ENCODE assay signal across 8 mouse cellular contexts in genomic region chr11:112784347-112784902, GRCm38 (mm10). TPM values are rescaled to one million over a fixed set of nuclear protein-coding genes. Genes with fewer than 3 reads are reported as not detected.
A peak's percentile ranks its signal among the peaks of the same experiment; 100 is the strongest.
DNase-seq lines count a peak whose midpoint lies in the region; ATAC-seq and TF ChIP-seq lines count a peak whose summit lies in the region.

No protein-coding gene starts in this region.

- no peaks in the 10 kb centered on the region for H3K36me3 ChIP-seq in kidney, embryonic 15.5 days
- H3K36me3 ChIP-seq in kidney, adult 2 months (ENCODE audit: control insufficient read depth, insufficient read depth, low read length), result no peaks in the 10 kb centered on the region
- H3K36me3 ChIP-seq in hindbrain, embryonic 14.5 days (replicated peaks; ENCODE audit: control insufficient read depth, insufficient read depth), result no peaks in the 10 kb centered on the region
- H3K36me3 ChIP-seq in midbrain, embryonic 16.5 days (ENCODE audit: control insufficient read depth, insufficient read depth, low read length), result no peaks in the 10 kb centered on the region

- ATAC-seq in kidney, embryonic 15.5 days (replicated peaks; ENCODE audit: low FRiP score), result no peak
- no peak for ATAC-seq in hindbrain, embryonic 14.5 days (ENCODE audit: low FRiP score)
- no peak for ATAC-seq in midbrain, embryonic 16.5 days
- no peak for ATAC-seq in monocyte, adult 5-6 weeks (replicated peaks; ENCODE audit: insufficient number of reproducible peaks, low FRiP score, low TSS enrichment, poor library complexity, severe bottlenecking)

- peak overlapping the region; percentile 85 for H3K4me2 ChIP-seq in kidney, embryonic 15.5 days
- peak overlapping the region; percentile 74 for H3K4me2 ChIP-seq in hindbrain, embryonic 14.5 days (replicated peaks)
- peak overlapping the region; percentile 96 for H3K4me2 ChIP-seq in midbrain, embryonic 16.5 days (ENCODE audit: low read length)

- peaks cover 54% of the 10 kb centered on the region for H3K4me1 ChIP-seq in kidney, embryonic 15.5 days
- H3K4me1 ChIP-seq in kidney, adult 2 months (ENCODE audit: control insufficient read depth, insufficient read depth, low read length), result no peaks in the 10 kb centered on the region
- H3K4me1 ChIP-seq in cortical plate, adult 2 months (ENCODE audit: control insufficient read depth, insufficient read depth, low read length), result no peaks in the 10 kb centered on the region
- peaks cover 10% of the 10 kb centered on the region for H3K4me1 ChIP-seq in hindbrain, embryonic 14.5 days (replicated peaks; ENCODE audit: control insufficient read depth, insufficient read depth, low read length)
- peaks cover 33% of the 10 kb centered on the region for H3K4me1 ChIP-seq in midbrain, embryonic 16.5 days (ENCODE audit: control insufficient read depth, insufficient read depth, low read length)

- whole genome bisulfite sequencing in kidney, embryonic 15.5 days, result 4% methylated on average over 30 of the region's 30 CpGs
- 23% methylated on average over 30 of the region's 30 CpGs for WGBS in kidney, adult 2 months
- WGBS in hindbrain, embryonic 14.5 days, result 3% methylated on average over 30 of the region's 30 CpGs
- 5% methylated on average over 30 of the region's 30 CpGs for WGBS in midbrain, embryonic 16.5 days

- H3K9ac ChIP-seq in kidney, embryonic 15.5 days, result peak overlapping the region; percentile 61
- peak overlapping the region; percentile 77 for H3K9ac ChIP-seq in hindbrain, embryonic 14.5 days
- H3K9ac ChIP-seq in midbrain, embryonic 16.5 days (ENCODE audit: low read depth, low read length), result peak overlapping the region; percentile 74

- DNase-seq in kidney, adult 2 months, result no peak
- DNase-seq in hindbrain, embryonic 14.5 days (ENCODE audit: low spot score), result peak; percentile 43
- no peak for DNase-seq in gastrocnemius, adult 8-10 months (ENCODE audit: low spot score in 2 of 2)
- no peak for DNase-seq in gastrocnemius, postnatal 4 days (ENCODE audit: low spot score in 2 of 2)

- H3K4me3 ChIP-seq in kidney, embryonic 15.5 days (replicated peaks), result peak overlapping the region; percentile 57
- H3K4me3 ChIP-seq in kidney, adult 2 months (ENCODE audit: insufficient read depth, low read depth, low read length), result no peak overlapping the region
- peak overlapping the region; percentile 76 for H3K4me3 ChIP-seq in cortical plate, adult 2 months (ENCODE audit: insufficient read depth, low read length)
- H3K4me3 ChIP-seq in hindbrain, embryonic 14.5 days (replicated peaks; ENCODE audit: low read length), result peak overlapping the region; percentile 46
- peak overlapping the region; percentile 56 for H3K4me3 ChIP-seq in midbrain, embryonic 16.5 days (ENCODE audit: low read depth, low read length)

- TF ChIP-seq CTCF in kidney, adult 2 months (conservative IDR thresholded peaks at IDR 0.05; ENCODE audit: insufficient read depth, insufficient read length, low read depth, low read length), result no peak
- no peak for TF ChIP-seq CTCF in cortical plate, adult 2 months (IDR thresholded peaks at IDR 0.05; ENCODE audit: extremely low read depth, insufficient read depth, low read length)

- TF ChIP-seq POLR2A in kidney, adult 2 months (IDR thresholded peaks at IDR 0.05; ENCODE audit: low read depth, low read length), result no peak
- TF ChIP-seq POLR2A in cortical plate, adult 2 months (IDR thresholded peaks at IDR 0.05; ENCODE audit: extremely low read depth, insufficient read depth, low read length), result no peak

- H3K27ac ChIP-seq in kidney, embryonic 15.5 days, result no peak overlapping the region
- no peak overlapping the region for H3K27ac ChIP-seq in kidney, adult 2 months (ENCODE audit: insufficient read depth, low read depth, low read length)
- no peak overlapping the region for H3K27ac ChIP-seq in cortical plate, adult 2 months (ENCODE audit: insufficient read depth, low read length)
- peak overlapping the region; percentile 76 for H3K27ac ChIP-seq in hindbrain, embryonic 14.5 days
- no peak overlapping the region; the same call in 1 of the 2 replicates for H3K27ac ChIP-seq in midbrain, embryonic 16.5 days (ENCODE audit: low read length)

- H3K27me3 ChIP-seq in kidney, embryonic 15.5 days, result peaks cover 38% of the 10 kb centered on the region
- H3K27me3 ChIP-seq in kidney, adult 2 months (replicated peaks; ENCODE audit: control insufficient read depth, insufficient read depth, low read length), result peaks cover 2% of the 10 kb centered on the region
- no peaks in the 10 kb centered on the region for H3K27me3 ChIP-seq in hindbrain, embryonic 14.5 days (ENCODE audit: control insufficient read depth, insufficient read depth, low read length)
- no peaks in the 10 kb centered on the region; the same call in 1 of the 2 replicates for H3K27me3 ChIP-seq in midbrain, embryonic 16.5 days (ENCODE audit: control insufficient read depth, insufficient read depth, low read depth, low read length)

- no peaks in the 10 kb centered on the region for H3K9me3 ChIP-seq in kidney, embryonic 15.5 days (replicated peaks)
- H3K9me3 ChIP-seq in hindbrain, embryonic 14.5 days (ENCODE audit: control insufficient read depth, low read length), result no peaks in the 10 kb centered on the region
- no peaks in the 10 kb centered on the region for H3K9me3 ChIP-seq in midbrain, embryonic 16.5 days (replicated peaks; ENCODE audit: control insufficient read depth, low read length, poor library complexity, severe bottlenecking)

RNA-seq across cellular contexts. Expression of gene Sox9, which starts 2.4 kb away (rescaled TPM):
- polyA plus RNA-seq in kidney, embryonic 15.5 days (2015; fragmentation: Nextera tagmentation; extraction: Ambion mirVana), result 36.2 and 37.9 TPM in 2 replicates
- polyA plus RNA-seq in kidney, adult 2 months (2012; rRNA removed), result 0.72 and 0.83 TPM in 2 replicates
- 19.2 and 21.8 TPM in 2 replicates for polyA plus RNA-seq in cortical plate, adult 2 months (2012; rRNA removed)
- 44.2 and 49.0 TPM in 2 replicates for polyA plus RNA-seq in hindbrain, embryonic 14.5 days (2014; fragmentation: Nextera tagmentation; extraction: Ambion mirVana)
- polyA plus RNA-seq in midbrain, embryonic 16.5 days (2015; fragmentation: Nextera tagmentation; extraction: Ambion mirVana), result 42.4 and 45.9 TPM in 2 replicates
- 1 to 10 TPM in 3 of 4 experiments, under 1 TPM in 1; 0.92 to 2.2 (median 1.3) TPM for total RNA-seq in gastrocnemius, adult 8-10 months (2022)
- not detected in 3 replicates for total RNA-seq in monocyte, adult 5-6 weeks (2017)
- 1 to 10 TPM; 3.1 to 4.0 TPM for total RNA-seq in gastrocnemius, postnatal 4 days (2021)

Comparison
In these comparisons a context has a peak if more than half of its experiments do, and no peak if none do; other contexts are left out.
1. RNA of gene Sox9, which starts 2.4 kb away (polyA plus RNA-seq): 42.4 to 45.9 TPM in midbrain, embryonic 16.5 days, 44.2 to 49.0 TPM in hindbrain, embryonic 14.5 days, 36.2 to 37.9 TPM in kidney, embryonic 15.5 days and 19.2 to 21.8 TPM in cortical plate, adult 2 months; 0.72 to 0.83 TPM in kidney, adult 2 months; every median in the first group is over 10 times any median in the second.
2. Peak in every context shown above with its lines, with median percentiles within 50 percentile points of each other: H3K4me2 ChIP-seq and H3K9ac ChIP-seq.